Mouse (Mus musculus) monocyte, adult 2 months (primary cell): ENCODE measurements around the gene Olfr1388.
"Not testable (repeated sequence)": the region's sequence is repeated elsewhere in the genome, so short reads cannot be mapped to it uniquely, and the experiment has no call there.

ENCODE experiments used
- DNase-seq, 2 experiments: peaks; one replicate each; pipeline ENCODE4 v3.0.0; 2022; ENCODE audit warnings: low spot score in 2 of 2, low read depth in 1 of 2

Olfr1388 gene

DNA sequence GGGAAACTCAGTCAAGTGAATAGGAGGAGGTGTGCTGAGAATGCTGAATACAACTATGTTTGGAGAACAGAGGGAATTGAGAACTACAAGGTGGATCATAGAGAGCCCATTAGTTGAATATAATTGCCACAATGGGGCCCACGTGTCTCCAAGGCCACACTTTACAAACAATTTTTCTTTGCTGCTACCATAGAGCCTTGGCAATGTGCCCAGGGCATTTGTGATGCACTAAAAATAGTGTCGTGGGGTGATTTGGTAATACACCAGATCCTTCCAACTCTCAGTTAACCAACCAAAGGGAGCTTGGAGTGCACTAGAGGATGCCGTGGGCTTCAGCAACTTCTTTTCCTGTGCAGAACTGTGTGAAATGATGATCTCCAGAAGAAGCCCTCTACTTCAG, at the start of gene Olfr1388:
Gene Olfr1388, plus strand, starts transcription at position 214 of the 400 bp plus-strand sequence.
- DNase-seq: no peak

DNA sequence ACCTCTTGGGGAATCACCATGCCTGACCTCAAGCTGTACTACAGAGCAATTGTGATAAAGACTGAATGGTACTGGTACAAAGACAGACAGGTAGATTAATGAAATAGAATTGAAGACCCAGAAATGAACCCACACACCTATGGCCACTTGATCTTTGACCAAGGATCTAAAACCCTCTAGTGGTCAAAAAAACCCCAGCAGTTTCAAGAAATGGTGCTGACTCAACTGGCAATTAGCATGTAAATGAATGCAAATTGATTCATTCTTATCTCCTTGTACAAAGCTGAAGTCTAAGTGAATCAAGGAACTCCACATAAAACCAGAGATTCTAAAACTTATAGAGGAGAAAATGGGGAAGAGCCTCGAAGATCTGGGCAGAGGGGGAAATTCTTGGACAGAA, 43.7 kb upstream of the Olfr1388 start:
- not testable (repeated sequence) for DNase-seq

DNA sequence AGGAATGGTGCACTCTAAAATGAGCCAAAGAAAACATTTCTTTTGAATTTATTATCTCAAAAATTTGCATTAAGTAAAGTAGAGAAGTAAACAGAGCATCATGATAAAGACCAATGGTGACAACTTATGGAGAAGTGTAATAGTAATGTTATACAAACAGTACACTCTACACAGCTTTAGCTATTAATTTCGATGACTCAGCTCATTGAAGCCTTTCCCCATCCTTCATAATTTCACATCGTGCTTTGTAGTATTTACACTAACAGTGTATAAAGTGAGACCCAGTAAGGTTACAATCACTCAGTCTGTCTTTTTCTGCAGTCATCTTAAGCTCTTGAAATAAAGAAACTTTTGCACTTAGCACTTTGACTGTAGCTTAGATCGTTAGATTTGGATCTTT, 29.6 kb upstream of the Olfr1388 start:
- DNase-seq: no peak

DNA sequence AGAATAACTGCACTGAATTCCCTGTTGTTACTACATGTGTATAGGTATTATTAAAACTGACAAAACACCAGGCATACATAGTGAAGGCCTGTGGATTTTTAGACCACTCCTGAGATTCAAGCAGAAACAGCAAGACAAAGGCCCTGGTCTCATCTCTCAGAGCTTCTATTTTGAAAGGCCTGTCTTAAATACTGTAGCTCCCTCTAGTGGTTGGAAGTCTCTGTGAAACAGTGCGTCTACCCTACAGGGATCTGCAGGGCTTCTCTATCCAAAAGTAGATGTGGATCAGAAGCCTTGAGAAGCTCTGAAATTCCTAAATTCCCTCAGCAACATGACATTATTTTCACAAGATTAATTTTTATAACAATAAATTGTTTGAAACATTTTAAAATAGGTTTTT, 25.9 kb upstream of the Olfr1388 start:
- no peak for DNase-seq

DNA sequence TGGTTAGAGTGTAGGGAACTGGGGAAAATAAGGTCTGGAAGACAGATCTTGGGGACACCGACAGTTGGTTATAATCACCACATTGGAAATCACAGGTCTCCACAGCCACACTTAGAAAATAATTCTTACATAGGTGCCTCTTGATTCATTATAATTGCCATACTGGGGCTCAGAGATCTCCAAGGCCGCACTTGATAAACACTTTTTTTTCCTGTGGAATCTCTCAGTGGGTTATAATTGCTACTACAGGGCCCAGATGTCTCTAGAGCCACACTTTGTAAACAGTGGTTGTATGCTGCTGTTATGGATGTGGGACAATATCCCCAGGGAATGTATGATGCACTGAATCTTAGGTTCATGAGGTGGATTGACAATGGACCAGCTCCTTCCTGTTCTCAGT, 13.7 kb upstream of the Olfr1388 start, which contains the start of gene Olfr1389:
Gene Olfr1389, plus strand, starts transcription at position 301 of the 400 bp plus-strand sequence.
- no peak for DNase-seq

DNA sequence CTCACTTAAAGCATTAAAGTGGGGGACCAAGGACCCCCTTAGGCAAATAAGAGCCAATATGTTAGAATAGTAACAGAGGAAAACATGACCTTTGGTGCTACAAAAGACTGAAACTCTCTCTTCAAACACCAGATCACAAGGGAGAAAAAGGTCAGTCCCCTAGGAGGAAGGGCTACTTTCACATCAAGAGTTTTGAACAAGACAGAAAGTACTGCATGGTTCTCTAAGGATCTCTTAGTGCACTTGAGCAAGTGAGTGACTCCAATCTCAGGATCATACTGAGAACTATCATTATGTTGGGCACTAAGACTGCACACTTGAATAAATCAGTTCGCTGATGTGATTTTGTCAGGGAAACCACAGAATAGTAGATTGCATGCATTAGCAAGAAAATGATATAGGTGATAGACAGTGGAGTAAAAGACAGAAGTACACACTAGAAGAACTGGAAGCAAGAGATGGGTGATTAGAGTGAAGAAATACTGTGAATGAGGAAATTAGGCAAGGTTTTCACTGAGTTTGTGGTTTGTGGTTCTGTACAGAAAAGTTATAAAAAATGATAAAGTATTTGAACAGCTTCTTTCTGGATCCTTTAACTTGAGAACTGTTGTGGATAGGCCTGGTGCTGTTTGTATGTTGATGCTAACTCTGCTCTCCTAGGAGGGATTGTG, 11.0 kb upstream of the Olfr1388 start:
- DNase-seq: no peak

DNA sequence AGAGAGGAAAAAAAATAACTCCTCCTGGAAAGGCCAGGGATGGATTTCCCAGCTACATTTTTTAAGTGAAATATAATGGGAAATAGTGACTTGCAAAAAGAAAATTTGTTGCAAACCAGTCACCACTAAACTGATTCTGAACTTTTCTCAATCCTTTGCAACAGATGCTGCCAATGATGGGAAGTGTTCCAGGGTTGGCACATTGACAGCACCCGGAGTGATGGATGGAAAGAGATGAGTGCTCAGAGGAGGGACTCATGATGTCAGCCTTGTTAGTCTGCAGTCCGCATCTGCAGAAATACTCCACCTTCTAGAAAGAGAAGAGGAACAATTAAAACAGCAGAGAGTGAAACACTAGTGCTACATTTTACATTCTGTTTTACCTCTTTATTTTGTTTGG, 6.8 kb upstream of the Olfr1388 start:
- DNase-seq: no peak

DNA sequence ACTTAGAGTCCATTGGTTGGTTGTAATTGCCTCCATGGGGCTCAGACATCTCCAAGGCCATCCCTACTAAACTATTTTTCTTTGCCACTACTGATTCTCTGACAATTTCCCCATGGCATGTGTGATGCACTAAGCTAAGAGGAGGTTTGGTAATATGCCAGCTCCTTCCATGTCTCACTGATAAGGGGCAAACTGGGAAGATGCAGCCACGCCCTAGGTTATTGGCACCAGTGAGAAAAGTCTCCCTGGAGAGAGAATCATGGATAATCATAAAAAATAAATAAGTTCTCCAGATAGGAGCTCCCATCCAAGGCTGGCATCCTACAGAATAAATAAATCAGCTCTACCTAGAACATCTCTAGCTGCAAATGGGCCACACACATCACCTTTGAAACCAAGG, 18.6 kb downstream of the Olfr1388 start, which contains the start of gene Olfr1387:
Gene Olfr1387, plus strand, starts transcription at position 301 of the 400 bp plus-strand sequence.
- DNase-seq: no peak

DNA sequence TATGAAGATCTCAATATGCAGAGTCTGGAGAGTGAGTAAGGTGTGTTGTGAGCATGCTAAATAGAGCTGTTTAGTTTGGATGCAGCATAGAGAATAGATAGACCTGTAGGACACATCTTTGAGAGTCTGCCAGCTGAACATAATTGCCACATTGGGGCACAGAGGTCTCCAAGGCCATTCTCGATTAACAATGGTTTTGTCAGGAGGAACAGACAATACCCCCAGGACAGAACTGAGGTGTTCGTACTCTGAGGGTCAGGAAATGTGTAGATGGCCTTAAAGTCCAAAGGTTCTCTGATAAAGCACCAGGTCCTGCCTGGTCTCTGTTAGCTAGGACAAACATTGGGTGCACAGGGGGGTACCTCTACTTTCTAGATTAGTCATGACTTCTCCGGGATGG, 28.3 kb downstream of the Olfr1388 start, which contains the start of gene Olfr1386:
Gene Olfr1386, plus strand, starts transcription at position 301 of the 400 bp plus-strand sequence.
- DNase-seq: not testable (repeated sequence)

DNA sequence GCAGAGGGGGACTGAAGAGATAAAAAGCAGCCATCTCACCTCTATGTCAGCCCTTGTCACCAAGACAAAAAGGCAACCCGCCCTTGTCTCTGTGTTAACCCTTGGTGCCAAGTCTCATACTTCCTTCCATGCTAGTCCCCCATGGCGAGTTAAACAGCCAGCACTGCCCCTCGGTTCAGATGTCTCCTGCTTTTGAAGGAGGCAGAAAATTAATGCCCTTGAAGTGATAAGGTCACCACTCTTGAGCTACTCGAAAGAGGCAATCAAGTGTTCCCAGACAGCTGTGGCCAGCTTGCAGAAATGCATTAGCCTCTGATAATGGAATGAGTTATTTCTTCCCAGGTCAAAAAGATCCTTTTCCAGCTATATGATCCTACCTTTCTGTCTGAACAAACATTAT, 49.5 kb downstream of the Olfr1388 start:
- DNase-seq: no peak

DNA sequence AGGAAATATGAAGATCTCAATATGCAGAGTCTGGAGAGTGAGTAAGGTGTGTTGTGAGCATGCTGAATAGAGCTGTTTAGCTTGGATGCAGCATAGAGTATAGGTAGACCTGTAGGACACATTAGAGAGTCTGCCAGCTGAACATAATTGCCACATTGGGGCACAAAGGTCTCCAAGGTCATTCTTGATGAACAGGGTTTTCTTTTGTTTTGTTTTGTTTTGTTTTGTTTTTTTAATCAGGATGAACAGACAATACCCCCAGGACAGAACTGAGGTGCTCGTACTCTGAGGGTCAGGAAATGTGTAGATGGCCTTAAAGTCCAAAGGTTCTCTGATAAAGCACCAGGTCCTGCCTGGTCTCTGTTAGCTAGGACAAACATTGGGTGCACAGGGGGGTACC, 52.3 kb downstream of the Olfr1388 start, which contains the start of gene Olfr1385:
Gene Olfr1385, plus strand, starts transcription at position 301 of the 400 bp plus-strand sequence.
- DNase-seq: not testable (repeated sequence)
